Mouse (Mus musculus): ENCODE measurements around the gene Vmn2r13.
"Not testable (repeated sequence)": the region's sequence is repeated elsewhere in the genome, so short reads cannot be mapped to it uniquely, and the experiment has no call there.

Gene Vmn2r13

DNA sequence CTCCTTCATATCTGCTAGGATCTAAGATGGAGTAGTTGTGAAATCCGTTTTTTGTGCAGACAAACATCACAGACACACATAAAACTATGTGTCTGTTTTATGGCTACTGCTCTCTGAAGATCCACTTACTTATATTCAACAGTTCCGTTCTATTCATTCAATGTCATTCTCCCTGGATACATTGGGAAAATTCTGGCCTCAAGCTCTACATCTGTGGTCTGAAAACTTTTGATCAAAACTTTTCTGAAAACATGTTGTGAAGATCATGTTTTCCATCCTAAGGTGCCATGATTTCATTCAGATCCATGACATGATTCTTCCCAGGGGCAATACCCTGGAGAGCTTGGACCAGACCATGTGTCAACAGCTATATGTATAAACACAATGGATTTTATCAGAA, at the start of gene Vmn2r13:
Gene Vmn2r13 (minus strand): TSS at position 101 of the 400 bp plus-strand sequence.
- ATAC-seq (ENCODE audit: insufficient number of reproducible peaks, low FRiP score, low TSS enrichment): not testable (repeated sequence)

DNA sequence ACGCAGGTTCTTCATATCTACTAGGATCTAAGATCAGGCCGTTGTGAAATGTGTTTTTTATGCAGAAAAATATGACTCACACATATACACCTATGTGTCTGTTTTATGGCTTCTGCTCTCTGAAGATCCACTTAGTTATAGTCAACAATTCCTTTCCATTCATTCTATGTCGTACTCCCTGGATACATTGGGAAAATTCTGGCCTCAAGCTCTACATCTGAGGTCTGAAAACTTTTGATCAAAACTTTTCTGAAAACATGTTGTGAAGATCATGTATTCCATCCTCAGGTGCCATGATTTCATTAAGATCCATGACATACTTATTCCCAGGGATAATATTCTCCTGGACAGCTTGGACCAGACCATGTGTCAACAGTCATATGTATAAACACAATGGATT, 32.6 kb upstream of the Vmn2r13 start, which contains the start of gene Vmn2r14:
Gene Vmn2r14 (minus strand): TSS at position 101 of the 400 bp plus-strand sequence.
- ATAC-seq (ENCODE audit: insufficient number of reproducible peaks, low FRiP score, low TSS enrichment): no peak

DNA sequence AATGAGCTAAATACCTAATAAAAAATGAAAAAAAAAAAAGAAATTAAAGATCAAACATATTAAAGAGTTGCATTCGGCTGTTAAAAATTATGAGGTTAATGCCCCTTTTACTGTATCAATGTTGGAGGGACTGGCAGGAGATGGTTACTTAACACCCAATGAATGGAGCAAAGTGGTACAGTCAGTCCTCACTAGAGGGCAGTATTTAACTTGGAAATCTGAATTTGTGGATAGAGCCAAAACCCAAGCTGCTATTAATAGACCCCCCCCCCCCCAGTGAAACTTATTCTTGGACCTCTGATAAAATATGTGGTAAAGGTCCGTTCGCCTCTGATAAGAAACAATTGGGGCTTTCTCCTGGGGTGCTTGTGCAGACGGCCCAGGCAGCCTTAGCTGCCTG, 25.1 kb downstream of the Vmn2r13 start:
- ATAC-seq (ENCODE audit: insufficient number of reproducible peaks, low FRiP score, low TSS enrichment): not testable (repeated sequence)

DNA sequence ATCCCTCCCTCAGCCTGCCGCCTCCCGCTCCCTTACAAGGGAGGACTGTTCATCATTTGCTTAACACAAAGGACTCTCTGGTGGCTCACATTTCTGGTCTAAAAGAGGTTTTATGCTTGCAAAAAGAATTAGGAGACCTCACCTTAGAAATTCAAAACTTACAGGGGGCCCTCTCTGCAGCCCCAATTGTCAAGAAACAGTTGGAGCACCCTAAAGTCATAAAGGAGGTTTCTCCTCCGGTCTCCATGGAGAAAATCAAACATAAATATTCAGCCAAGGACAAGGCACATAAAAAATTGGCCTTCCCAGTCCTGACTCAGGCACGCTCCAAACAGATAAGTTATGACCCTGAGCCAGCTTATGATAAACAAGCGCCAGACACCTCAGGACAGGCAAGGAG, 31.9 kb downstream of the Vmn2r13 start:
- ATAC-seq (ENCODE audit: insufficient number of reproducible peaks, low FRiP score, low TSS enrichment): no peak

DNA sequence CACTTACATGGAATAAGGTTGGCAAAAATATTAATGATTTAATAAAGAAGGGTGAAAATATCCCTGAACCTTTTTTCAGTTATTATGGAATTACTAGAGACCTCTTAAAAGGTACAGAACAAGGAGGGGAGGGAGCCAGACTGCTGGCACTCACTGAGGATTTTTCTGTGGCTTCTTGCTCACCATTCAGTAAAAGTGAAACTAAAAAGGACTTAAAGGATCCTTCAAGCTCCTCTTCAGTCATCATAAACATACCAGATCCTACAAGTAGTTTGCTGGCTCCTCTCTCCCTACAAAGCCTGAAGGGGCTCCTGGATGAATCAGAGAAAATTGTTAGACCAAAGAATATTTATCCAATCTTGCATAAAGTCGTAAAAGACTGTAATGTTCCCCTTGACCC, 32.4 kb downstream of the Vmn2r13 start:
- not testable (repeated sequence) for ATAC-seq (ENCODE audit: insufficient number of reproducible peaks, low FRiP score, low TSS enrichment)

DNA sequence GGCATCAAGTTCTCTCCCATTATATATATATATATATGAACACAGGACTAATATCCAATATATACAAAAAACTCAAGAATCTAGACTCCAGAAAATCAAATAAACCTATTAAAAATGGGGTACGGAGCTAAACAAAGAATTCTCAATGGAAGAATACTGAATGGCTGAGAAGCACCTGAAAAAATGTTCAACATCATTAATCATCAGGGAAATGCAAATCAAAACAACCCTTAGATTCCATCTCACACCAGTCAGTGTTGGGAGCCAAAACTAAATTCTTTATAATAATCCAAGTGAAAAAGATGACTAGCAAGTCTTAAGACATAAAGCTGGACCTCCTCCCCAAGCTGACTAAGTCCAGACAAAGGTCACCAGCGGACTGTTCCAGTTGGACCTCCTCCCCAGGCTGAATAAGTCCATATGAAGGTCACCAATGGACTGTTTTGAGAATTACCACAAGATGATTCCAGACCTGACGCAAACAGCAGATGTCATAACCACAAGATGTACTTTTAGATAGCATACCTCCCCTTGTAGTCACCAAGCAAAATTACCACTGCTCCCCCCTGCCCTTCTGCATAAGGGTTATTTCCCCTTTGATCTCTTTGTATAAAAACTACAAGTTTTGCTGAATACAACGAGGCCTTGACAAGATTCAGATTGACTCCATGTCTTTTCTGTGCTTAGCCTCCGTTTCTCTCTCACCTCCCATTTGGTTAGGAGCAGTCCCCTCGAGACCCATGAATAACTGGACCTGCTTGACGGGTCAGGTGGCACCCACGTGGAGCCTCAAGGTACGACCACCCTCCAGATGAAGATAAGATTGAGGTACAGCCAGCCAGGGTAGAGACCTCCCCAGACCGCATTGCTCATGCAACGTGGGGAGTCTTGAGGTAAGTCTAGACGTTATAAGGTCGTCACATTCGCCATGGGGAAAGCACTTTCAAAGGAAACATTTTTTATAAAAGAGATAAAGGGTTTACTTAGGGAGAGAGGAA, 33.2 kb downstream of the Vmn2r13 start:
- not testable (repeated sequence) for ATAC-seq (ENCODE audit: insufficient number of reproducible peaks, low FRiP score, low TSS enrichment)

DNA sequence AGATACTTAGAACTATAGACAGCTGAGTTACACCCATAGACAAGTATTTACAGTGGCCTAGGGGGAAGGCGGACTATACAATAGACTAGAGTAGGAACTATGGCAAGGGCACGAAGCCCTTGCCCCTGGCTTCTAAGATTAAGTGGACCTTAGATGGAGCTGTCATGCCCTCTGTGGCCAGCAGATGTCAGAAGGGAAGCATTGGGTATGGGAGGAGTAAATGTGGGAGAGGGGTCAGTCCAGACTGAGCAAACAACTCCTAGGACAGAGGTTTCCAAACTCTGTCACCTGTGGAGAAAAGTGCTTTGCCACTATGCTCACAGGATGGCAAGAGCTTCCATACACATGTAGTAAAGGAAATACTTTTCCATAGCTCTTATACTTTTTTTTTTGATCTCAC, 52.5 kb downstream of the Vmn2r13 start:
- ATAC-seq (ENCODE audit: insufficient number of reproducible peaks, low FRiP score, low TSS enrichment): no peak

DNA sequence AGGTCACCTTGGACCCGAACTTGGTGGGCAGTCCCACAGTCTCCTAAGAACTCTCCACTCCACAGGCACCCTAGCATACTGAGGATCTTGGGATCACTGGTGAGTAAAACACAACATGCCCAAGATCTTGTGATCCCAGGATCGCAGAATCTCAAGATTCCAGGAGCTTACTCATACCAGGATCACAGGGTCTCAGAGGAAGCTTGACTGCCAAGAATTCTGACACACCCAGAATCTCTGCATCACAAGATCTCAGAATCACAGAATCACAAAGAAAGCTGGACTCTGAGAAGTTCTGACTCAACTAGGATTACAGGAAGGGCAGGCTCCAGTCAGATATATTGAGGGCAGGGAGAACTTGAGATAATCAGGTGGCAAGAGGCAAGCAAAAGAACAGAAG, 55.3 kb downstream of the Vmn2r13 start:
- no peak for ATAC-seq (ENCODE audit: insufficient number of reproducible peaks, low FRiP score, low TSS enrichment)

Measured in cerebellum, adult (tissue).